Mouse (Mus musculus): Measurements from ENCODE around the gene Ins2.

DNA sequence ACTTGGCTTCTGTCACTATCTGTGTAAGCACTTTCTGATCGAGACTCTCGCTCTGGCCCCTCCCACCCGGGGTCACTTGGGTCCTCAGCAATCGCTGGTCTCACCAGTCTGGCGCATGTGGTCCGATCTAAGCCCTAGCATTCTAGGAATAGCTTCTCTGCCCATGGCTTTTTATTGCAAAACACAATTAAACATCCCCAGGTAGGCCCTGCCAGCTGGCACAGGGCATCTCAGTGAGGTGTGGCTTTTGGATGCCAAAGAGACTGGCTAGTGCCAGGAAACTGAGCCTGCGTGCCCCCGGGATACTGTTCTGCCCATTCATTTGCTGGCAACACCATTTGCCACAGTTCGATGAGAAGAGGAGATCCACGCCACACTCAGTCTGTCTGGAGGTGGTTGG lies 112.5 kb downstream of the Ins2 start:
- TF ChIP-seq CTCF (IDR thresholded peaks at IDR 0.05; ENCODE audit: low read depth), result no peak
- TF ChIP-seq EP300 (IDR thresholded peaks at IDR 0.05; ENCODE audit: low read depth), result no peak
